Mouse (Mus musculus) bone marrow, adult 2 months (tissue): Measurements from ENCODE around the gene Pold4.

Experiments
- CTCF ChIP-seq: fragments of 200-500 bp; IDR thresholded peaks from 2 replicates; pipeline ENCODE4 v1.5.1; 2011; ENCODE audit warnings: low read length, control low read depth; ENCODE audit not compliant: control insufficient read depth, insufficient read depth
- POLR2A ChIP-seq: fragments of 200-500 bp; IDR thresholded peaks from 2 replicates; pipeline ENCODE4 v1.6.1; 2011; ENCODE audit warnings: low read depth, mild to moderate bottlenecking, control low read depth, low read length, borderline replicate concordance; ENCODE audit not compliant: control insufficient read depth

- TF ChIP-seq CTCF (peak; percentile 23; the same call in 1 of the 2 replicates), POLR2A (no peak)
These were observed 29.5 kb downstream of the Pold4 start for GRCm38 (mm10) chr19:4261038-4261698.
